Mouse (Mus musculus): ENCODE results near the gene Gm49358. TPM values are rescaled to one million over a fixed set of nuclear protein-coding genes. Genes with fewer than 3 reads are reported as not detected.
A peak's percentile ranks its signal among the peaks of the same experiment; 100 is the strongest.

Gm49358 gene
- polyA plus RNA-seq, 1 experiment from 2014 or later, result not detected

DNA sequence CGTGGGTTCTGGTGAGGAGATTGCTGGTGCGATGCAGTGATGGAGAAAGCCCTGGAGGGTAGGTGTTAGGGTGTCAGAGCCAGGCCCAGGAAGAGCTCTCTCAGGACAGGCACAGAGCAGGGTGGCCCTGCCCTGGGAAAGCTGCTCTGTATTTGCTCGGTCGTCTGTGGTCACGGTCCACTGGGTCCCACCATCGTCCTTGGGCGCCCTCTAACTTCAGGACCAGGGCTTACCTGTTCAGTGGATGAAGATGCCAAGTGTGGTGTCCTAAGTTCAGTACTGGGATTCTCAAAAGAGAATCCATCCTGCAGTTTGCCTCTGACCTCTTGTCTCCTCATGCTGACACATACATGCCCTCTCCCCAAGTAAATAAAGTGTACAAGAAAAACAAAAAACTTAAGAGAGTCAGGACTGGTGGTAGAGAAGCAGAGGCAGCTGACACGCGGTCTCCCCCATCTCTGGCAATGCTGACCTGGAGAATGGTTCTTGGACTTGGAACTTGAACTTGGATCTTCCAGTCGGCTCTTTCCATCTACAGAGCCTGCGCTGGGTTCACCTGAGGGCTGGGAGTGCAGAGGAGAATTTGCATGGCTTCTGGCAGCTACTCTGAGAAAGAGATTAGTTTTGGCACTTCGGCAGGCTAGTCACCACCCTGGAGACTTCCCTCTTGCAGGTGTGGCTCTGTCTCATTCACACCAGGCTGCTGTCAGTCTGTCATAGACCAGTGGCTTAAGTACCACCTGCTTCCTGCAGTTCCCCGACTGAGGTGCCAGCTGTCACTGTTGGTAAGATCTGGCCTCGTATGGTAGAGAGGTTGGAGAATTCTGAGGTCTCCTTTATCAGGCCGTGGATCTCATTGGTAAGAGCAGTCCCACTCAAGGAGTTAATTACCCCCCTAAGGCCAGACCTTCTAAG lies 64.7 kb downstream of the Gm49358 start:
- no peak for DNase-seq (ENCODE audit: low spot score)
- no peaks in the 10 kb centered on the region for H3K4me1 ChIP-seq (replicated peaks; ENCODE audit: control insufficient read depth, insufficient read depth)
- 0 out of 2 replicates have a peak, but pooled peaks cover 7% of the 10 kb centered on the region for H3K36me3 ChIP-seq (ENCODE audit: control insufficient read depth, insufficient read depth, low read length)
- no peak for ATAC-seq (ENCODE audit: low FRiP score, low TSS enrichment)
- no peak overlapping the region for H3K4me3 ChIP-seq (ENCODE audit: low read depth, low read length)
- H3K9me3 ChIP-seq (ENCODE audit: control insufficient read depth, low read length), result no peaks in the 10 kb centered on the region
- H3K27me3 ChIP-seq (ENCODE audit: control insufficient read depth, insufficient read depth, low read length), result no peaks in the 10 kb centered on the region
- TF ChIP-seq EP300 (optimal IDR thresholded peaks at IDR 0.05) (no peak), CTCF (IDR thresholded peaks at IDR 0.05; ENCODE audit: low read depth) (no peak)
- H3K27ac ChIP-seq (replicated peaks), result no peak overlapping the region
- no peak overlapping the region for H3K4me2 ChIP-seq (replicated peaks; ENCODE audit: low read depth)
- 81% methylated on average over 15 of the region's 15 CpGs for WGBS
- H3K9ac ChIP-seq (ENCODE audit: low read length), result no peak overlapping the region

GRCm38 (mm10) chr10:86829515-86829914 lies 65.7 kb downstream of the Gm49358 start:
- Histone ChIP-seq H3K4me2 (replicated peaks; ENCODE audit: low read depth) (no peak overlapping the region), H3K27ac (replicated peaks) (no peak overlapping the region), H3K4me1 (replicated peaks; ENCODE audit: control insufficient read depth, insufficient read depth) (no peaks in the 10 kb centered on the region), H3K27me3 (ENCODE audit: control insufficient read depth, insufficient read depth, low read length) (no peaks in the 10 kb centered on the region), H3K9ac (ENCODE audit: low read length) (no peak overlapping the region), H3K9me3 (ENCODE audit: control insufficient read depth, low read length) (no peaks in the 10 kb centered on the region), H3K4me3 (ENCODE audit: low read depth, low read length) (no peak overlapping the region), H3K36me3 (ENCODE audit: control insufficient read depth, insufficient read depth, low read length) (peaks cover 12% of the 10 kb centered on the region; the same call in 1 of the 2 replicates)
- DNase-seq (ENCODE audit: low spot score), result no peak
- 96% methylated on average over 2 of the region's 2 CpGs for WGBS
- peak; percentile 52 for TF ChIP-seq CTCF (IDR thresholded peaks at IDR 0.05; ENCODE audit: low read depth)
- TF ChIP-seq EP300 (optimal IDR thresholded peaks at IDR 0.05), result no peak
- no peak for ATAC-seq (ENCODE audit: low FRiP score, low TSS enrichment)

GRCm38 (mm10) chr10:86836784-86837183 lies 73.0 kb downstream of the Gm49358 start:
- TF ChIP-seq EP300 (optimal IDR thresholded peaks at IDR 0.05) (no peak), CTCF (IDR thresholded peaks at IDR 0.05; ENCODE audit: low read depth) (no peak)
- Histone ChIP-seq H3K4me2 (replicated peaks; ENCODE audit: low read depth) (no peak overlapping the region), H3K36me3 (ENCODE audit: control insufficient read depth, insufficient read depth, low read length) (peaks cover 6% of the 10 kb centered on the region; the same call in 1 of the 2 replicates), H3K9ac (ENCODE audit: low read length) (no peak overlapping the region), H3K9me3 (ENCODE audit: control insufficient read depth, low read length) (no peaks in the 10 kb centered on the region), H3K27me3 (ENCODE audit: control insufficient read depth, insufficient read depth, low read length) (no peaks in the 10 kb centered on the region), H3K27ac (replicated peaks) (no peak overlapping the region), H3K4me1 (replicated peaks; ENCODE audit: control insufficient read depth, insufficient read depth) (no peaks in the 10 kb centered on the region), H3K4me3 (ENCODE audit: low read depth, low read length) (no peak overlapping the region)
- DNase-seq (ENCODE audit: low spot score) (no peak), ATAC-seq (ENCODE audit: low FRiP score, low TSS enrichment) (no peak)
- WGBS, result 85% methylated on average over 4 of the region's 4 CpGs

- Histone ChIP-seq H3K27ac (replicated peaks) (no peak overlapping the region), H3K4me2 (replicated peaks; ENCODE audit: low read depth) (no peak overlapping the region), H3K9me3 (ENCODE audit: control insufficient read depth, low read length) (no peaks in the 10 kb centered on the region), H3K36me3 (ENCODE audit: control insufficient read depth, insufficient read depth, low read length) (peaks cover 6% of the 10 kb centered on the region; the same call in 1 of the 2 replicates), H3K4me1 (replicated peaks; ENCODE audit: control insufficient read depth, insufficient read depth) (no peaks in the 10 kb centered on the region), H3K4me3 (ENCODE audit: low read depth, low read length) (no peak overlapping the region), H3K27me3 (ENCODE audit: control insufficient read depth, insufficient read depth, low read length) (no peaks in the 10 kb centered on the region), H3K9ac (ENCODE audit: low read length) (no peak overlapping the region)
- WGBS, result 84% methylated on average over 6 of the region's 6 CpGs
- DNase-seq (ENCODE audit: low spot score) (no peak), ATAC-seq (ENCODE audit: low FRiP score, low TSS enrichment) (no peak)
- TF ChIP-seq EP300 (optimal IDR thresholded peaks at IDR 0.05) (no peak), CTCF (IDR thresholded peaks at IDR 0.05; ENCODE audit: low read depth) (no peak)
Observed at GRCm38 (mm10) chr10:86838827-86839226, 75.1 kb downstream of the Gm49358 start.

GRCm38 (mm10) chr10:86842659-86843058 lies 78.9 kb downstream of the Gm49358 start:
- Histone ChIP-seq H3K9ac (ENCODE audit: low read length) (no peak overlapping the region), H3K36me3 (ENCODE audit: control insufficient read depth, insufficient read depth, low read length) (no peaks in the 10 kb centered on the region), H3K4me2 (replicated peaks; ENCODE audit: low read depth) (no peak overlapping the region), H3K27me3 (ENCODE audit: control insufficient read depth, insufficient read depth, low read length) (no peaks in the 10 kb centered on the region), H3K4me3 (ENCODE audit: low read depth, low read length) (no peak overlapping the region), H3K27ac (replicated peaks) (no peak overlapping the region), H3K4me1 (replicated peaks; ENCODE audit: control insufficient read depth, insufficient read depth) (no peaks in the 10 kb centered on the region), H3K9me3 (ENCODE audit: control insufficient read depth, low read length) (no peaks in the 10 kb centered on the region)
- ATAC-seq (ENCODE audit: low FRiP score, low TSS enrichment), result no peak
- WGBS, result 60% methylated on average over 5 of the region's 5 CpGs
- no peak for TF ChIP-seq CTCF (IDR thresholded peaks at IDR 0.05; ENCODE audit: low read depth)
- no peak for TF ChIP-seq EP300 (optimal IDR thresholded peaks at IDR 0.05)
- DNase-seq (ENCODE audit: low spot score), result no peak

DNA sequence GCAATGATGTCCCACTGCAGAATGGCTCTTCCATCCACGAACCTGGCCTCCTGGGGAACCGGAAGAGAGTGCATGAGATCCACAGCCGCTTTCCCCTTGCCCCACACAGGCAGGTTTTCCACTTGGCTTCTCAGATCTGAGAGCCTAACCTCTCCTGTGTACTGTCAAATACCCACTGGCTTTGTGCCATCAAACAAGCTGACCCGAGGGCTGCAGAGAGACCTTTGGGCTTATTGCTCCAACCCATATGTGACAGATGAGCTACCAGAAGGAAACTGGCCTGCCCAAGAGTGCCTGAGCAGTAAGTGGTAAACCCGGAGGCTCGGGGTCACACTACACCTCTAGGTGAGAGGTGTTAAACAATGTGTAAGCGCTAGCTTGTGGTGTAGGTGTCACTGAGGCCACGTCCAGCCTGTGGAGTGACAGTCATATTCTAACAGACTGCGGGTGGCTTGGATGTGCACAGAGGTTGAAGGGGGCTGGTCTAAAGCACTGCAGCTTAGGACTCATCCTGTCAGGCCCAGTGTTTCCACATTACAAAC lies 83.2 kb downstream of the Gm49358 start:
- WGBS, result 72% methylated on average over 9 of the region's 9 CpGs
- TF ChIP-seq CTCF (IDR thresholded peaks at IDR 0.05; ENCODE audit: low read depth) (no peak), EP300 (optimal IDR thresholded peaks at IDR 0.05) (no peak)
- no peak overlapping the region for H3K4me2 ChIP-seq (replicated peaks; ENCODE audit: low read depth)
- no peak overlapping the region for H3K27ac ChIP-seq (replicated peaks)
- H3K4me3 ChIP-seq (ENCODE audit: low read depth, low read length), result no peak overlapping the region
- no peaks in the 10 kb centered on the region for H3K4me1 ChIP-seq (replicated peaks; ENCODE audit: control insufficient read depth, insufficient read depth)
- DNase-seq (ENCODE audit: low spot score) (no peak), ATAC-seq (ENCODE audit: low FRiP score, low TSS enrichment) (peak; percentile 31; the same call in 1 of the 2 replicates)
- H3K36me3 ChIP-seq (ENCODE audit: control insufficient read depth, insufficient read depth, low read length), result no peaks in the 10 kb centered on the region
- no peaks in the 10 kb centered on the region for H3K27me3 ChIP-seq (ENCODE audit: control insufficient read depth, insufficient read depth, low read length)
- no peaks in the 10 kb centered on the region for H3K9me3 ChIP-seq (ENCODE audit: control insufficient read depth, low read length)
- no peak overlapping the region for H3K9ac ChIP-seq (ENCODE audit: low read length)

Measured in stomach, postnatal 0 days (tissue).